Mouse (Mus musculus) megakaryocyte, embryonic 14.5 days (primary cell): Measurements from ENCODE around the gene Rnase10.

ENCODE experiments used
- FLI1 ChIP-seq: IDR thresholded peaks from 2 replicates; pipeline ENCODE4 v1.6.1; 2012; ENCODE audit warnings: low read length, inconsistent platforms, mixed read lengths
- GATA1 ChIP-seq: IDR thresholded peaks from 3 replicates; pipeline ENCODE4 v1.6.1; 2012; ENCODE audit warnings: mixed read lengths, low read length, inconsistent platforms, borderline replicate concordance

- TF ChIP-seq GATA1: no peak
- TF ChIP-seq FLI1: no peak
Observed at GRCm38 (mm10) chr14:50987668-50988067, 19.9 kb upstream of the Rnase10 start.
